Mouse (Mus musculus) forebrain, postnatal 0 days (tissue): ENCODE data around the gene Washc4. TPM values are rescaled to one million over a fixed set of nuclear protein-coding genes. Genes with fewer than 3 reads are reported as not detected.

Source experiments
- ATAC-seq: fragments of 200-750 bp; cut with Nextera tagmentation; 2 replicates; pipeline ENCODE4 v1.8.0; 2017; ENCODE audit warnings: mild to moderate bottlenecking, moderate library complexity
- DNase-seq: peaks from one replicate; pipeline ENCODE4 v3.0.0-alpha.2; 2015
- H3K27ac ChIP-seq: fragments of 300-500 bp; sonication (generic); 2 replicates; pipeline ENCODE4 v1.5.1; 2014; ENCODE audit warnings: low read depth, mild to moderate bottlenecking, antibody characterized with exemption, low read length, moderate library complexity, mixed read lengths
- H3K27me3 ChIP-seq: fragments of 300-500 bp; sonication (generic); 2 replicates; pipeline ENCODE4 v1.6.1; 2014; ENCODE audit warnings: mild to moderate bottlenecking, low read length, mixed read lengths; ENCODE audit not compliant: insufficient read depth
- H3K36me3 ChIP-seq: fragments of 300-500 bp; sonication (generic); 2 replicates; pipeline ENCODE4 v1.6.1; 2014; ENCODE audit warnings: mild to moderate bottlenecking, moderate library complexity; ENCODE audit not compliant: insufficient read depth
- H3K4me1 ChIP-seq: fragments of 300-500 bp; sonication (generic); 2 replicates; pipeline ENCODE4 v1.6.1; 2014; ENCODE audit warnings: antibody characterized with exemption; ENCODE audit not compliant: insufficient read depth
- H3K4me2 ChIP-seq: fragments of 300-500 bp; sonication (generic); 2 replicates; pipeline ENCODE4 v1.6.1; 2014; ENCODE audit warnings: low read depth, mild to moderate bottlenecking, moderate library complexity
- H3K4me3 ChIP-seq: fragments of 300-500 bp; sonication (generic); 2 replicates; pipeline ENCODE4 v1.5.1; 2014; ENCODE audit warnings: low read depth, low read length, mixed read lengths
- H3K9ac ChIP-seq: fragments of 300-500 bp; sonication (generic); 2 replicates; pipeline ENCODE4 v1.6.1; 2014; ENCODE audit warnings: mild to moderate bottlenecking
- H3K9me3 ChIP-seq: fragments of 300-500 bp; sonication (generic); 2 replicates; pipeline ENCODE4 v1.6.1; 2016; ENCODE audit warnings: low read length
- CTCF ChIP-seq: sonication (generic); IDR thresholded peaks from 2 replicates; pipeline ENCODE4 v1.5.1; 2016; ENCODE audit warnings: antibody characterized with exemption, control low read depth, low read depth
- WGBS: fragments of 180-500 bp; shearing (Covaris S2); extraction: QIAGEN DNeasy Blood & Tissue Kit; methylation state at CpG from one replicate; pipeline ENCODE4 v1.1.7; 2014; 5-methylcytosine and 5-hydroxymethylcytosine counted together
- polyA plus RNA-seq: library from polyadenylated mRNA; unstranded; fragments of >200 nt; fragmentation: Nextera tagmentation; extraction: Ambion mirVana; gene quantifications from 2 replicates; pipeline ENCODE4 v1.2.1, GENCODE M21; 2015
- total RNA-seq: library from RNA; depleted of rRNA; stranded (reverse); fragments of >200 nt; gene quantifications from 2 replicates; pipeline ENCODE4 v1.2.3, GENCODE M21; 2014; rRNA removed

Washc4 gene
- total and polyA plus RNA-seq, 2 experiments from 2014 or later = 21.8 to 30.1 TPM

DNA sequence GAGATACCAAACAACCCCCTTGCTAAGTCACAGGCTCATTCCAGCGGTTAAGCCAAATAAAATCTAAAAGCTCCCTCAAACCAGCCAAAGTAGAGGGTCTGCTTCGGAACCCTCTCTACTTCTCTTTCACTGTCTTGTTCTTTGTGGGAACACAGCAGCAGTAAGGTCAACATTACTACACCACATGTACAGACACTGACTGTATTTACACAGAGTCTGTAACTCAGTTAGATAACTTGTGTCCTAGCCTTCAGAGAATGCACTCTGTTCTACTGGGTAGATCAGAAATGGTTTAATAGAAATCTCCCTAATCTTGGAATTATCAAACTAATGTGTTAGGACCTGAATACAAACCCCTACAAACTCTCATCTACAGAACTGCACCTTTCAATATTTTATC is 92.6 kb downstream of the Washc4 start:
- H3K9ac ChIP-seq = no peak overlapping the region
- no peak for ATAC-seq
- H3K27ac ChIP-seq = no peak overlapping the region
- DNase-seq = no peak
- H3K4me1 ChIP-seq = 0 out of 2 replicates have a peak, but pooled peaks cover 6% of the 10 kb centered on the region
- TF ChIP-seq CTCF = no peak
- no peak overlapping the region for H3K4me3 ChIP-seq
- no peaks in the 10 kb centered on the region for H3K9me3 ChIP-seq
- H3K36me3 ChIP-seq = no peaks in the 10 kb centered on the region
- no peaks in the 10 kb centered on the region for H3K27me3 ChIP-seq
- WGBS = 83% methylated on average over 2 of the region's 2 CpGs
- H3K4me2 ChIP-seq = no peak overlapping the region

GRCm38 (mm10) chr10:83637295-83637694 is 93.7 kb downstream of the Washc4 start:
- ATAC-seq (peak; percentile 91), DNase-seq (peak; percentile 63)
- H3K9me3 ChIP-seq = no peaks in the 10 kb centered on the region
- no peak overlapping the region for H3K9ac ChIP-seq
- H3K4me1 ChIP-seq = 0 out of 2 replicates have a peak, but pooled peaks cover 6% of the 10 kb centered on the region
- H3K27ac ChIP-seq = no peak overlapping the region
- no peak for TF ChIP-seq CTCF
- no peak overlapping the region for H3K4me3 ChIP-seq
- WGBS = 25% methylated on average over 6 of the region's 6 CpGs
- H3K27me3 ChIP-seq = no peaks in the 10 kb centered on the region
- no peak overlapping the region for H3K4me2 ChIP-seq
- no peaks in the 10 kb centered on the region for H3K36me3 ChIP-seq

GRCm38 (mm10) chr10:83639881-83640386 is 96.4 kb downstream of the Washc4 start:
- Histone ChIP-seq H3K27me3 (no peaks in the 10 kb centered on the region), H3K4me2 (no peak overlapping the region), H3K9me3 (no peaks in the 10 kb centered on the region), H3K36me3 (no peaks in the 10 kb centered on the region), H3K27ac (no peak overlapping the region; the same call in 1 of the 2 replicates), H3K4me3 (no peak overlapping the region), H3K9ac (no peak overlapping the region), H3K4me1 (0 out of 2 replicates have a peak, but pooled peaks cover 10% of the 10 kb centered on the region)
- 37% methylated on average over 10 of the region's 10 CpGs for WGBS
- ATAC-seq = no peak; the same call in 1 of the 2 replicates
- DNase-seq = no peak
- no peak for TF ChIP-seq CTCF

DNA sequence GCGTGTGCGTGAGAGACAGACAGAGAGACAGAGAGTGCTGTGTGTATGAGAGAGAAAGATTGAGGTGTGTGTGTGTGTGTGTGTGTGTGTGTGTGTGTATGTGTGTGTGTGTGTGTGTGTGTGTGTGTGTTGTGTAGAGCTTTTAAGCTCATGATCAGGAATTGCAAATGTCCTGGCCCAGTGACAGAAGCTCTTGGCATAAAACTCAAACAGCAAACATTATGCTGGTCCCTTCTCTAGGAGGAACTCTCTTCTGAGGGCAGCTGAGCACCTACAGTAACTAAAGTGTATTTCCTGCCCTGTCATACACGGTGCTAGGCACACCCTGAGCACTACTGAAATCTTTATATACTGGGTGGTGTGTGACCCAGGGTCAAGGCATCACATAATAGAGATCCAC is 98.1 kb downstream of the Washc4 start:
- Histone ChIP-seq H3K4me1 (0 out of 2 replicates have a peak, but pooled peaks cover 14% of the 10 kb centered on the region), H3K36me3 (no peaks in the 10 kb centered on the region), H3K27me3 (no peaks in the 10 kb centered on the region), H3K9me3 (no peaks in the 10 kb centered on the region), H3K4me3 (no peak overlapping the region), H3K27ac (no peak overlapping the region), H3K9ac (no peak overlapping the region), H3K4me2 (no peak overlapping the region)
- 69% methylated on average over 3 of the region's 3 CpGs for WGBS
- ATAC-seq = no peak
- no peak for TF ChIP-seq CTCF
- no peak for DNase-seq

GRCm38 (mm10) chr10:83644167-83644566 is 100.6 kb downstream of the Washc4 start:
- no peak overlapping the region for H3K4me2 ChIP-seq
- H3K27ac ChIP-seq = no peak overlapping the region
- 69% methylated on average over 8 of the region's 8 CpGs for WGBS

DNA sequence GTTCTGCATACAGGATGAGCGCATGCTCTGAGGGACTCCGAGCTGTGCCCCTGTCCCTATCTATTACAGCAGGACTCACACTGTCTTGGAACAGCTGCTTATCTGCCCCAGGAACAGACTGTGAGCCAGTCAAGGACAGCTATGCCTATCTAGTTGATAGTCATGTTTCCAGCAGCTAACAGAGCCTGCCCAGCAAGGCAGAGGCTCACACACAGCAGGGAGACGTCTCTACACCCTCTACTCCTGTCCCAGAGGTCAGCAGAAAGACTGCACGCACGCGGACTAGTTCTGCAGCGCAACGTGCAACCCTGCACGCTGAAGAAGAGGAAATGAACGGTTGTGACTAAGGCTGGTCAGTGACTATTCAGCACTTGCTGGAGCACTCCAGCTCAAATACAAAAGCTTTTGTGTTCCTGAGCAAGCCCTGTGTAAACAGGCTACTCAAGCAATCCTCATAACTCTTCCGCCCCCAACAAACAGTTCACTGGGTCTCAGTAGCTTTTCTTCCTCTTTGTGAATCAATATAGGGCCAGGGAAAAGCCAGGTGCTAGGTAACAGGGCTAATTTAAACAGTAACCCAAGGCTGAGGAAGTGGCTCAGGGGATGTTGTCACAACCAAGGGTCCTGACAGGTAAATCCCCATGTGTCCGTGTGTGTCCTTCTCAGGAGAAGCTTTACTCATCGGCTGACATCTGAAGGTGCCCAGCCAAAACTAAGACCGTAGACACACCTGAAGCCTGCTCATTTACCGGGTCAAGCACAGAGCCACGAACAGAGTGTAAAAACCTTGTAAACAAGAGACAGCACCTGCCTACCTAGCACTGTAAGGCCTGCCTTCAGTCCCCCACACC is 101.5 kb downstream of the Washc4 start:
- Histone ChIP-seq H3K27ac (peak overlapping the region; percentile 48; the same call in 1 of the 2 replicates), H3K4me2 (0 out of 2 replicates have a peak overlapping the region, but pooled peaks have one; percentile 10), H3K27me3 (no peaks in the 10 kb centered on the region), H3K9me3 (no peaks in the 10 kb centered on the region), H3K4me1 (0 out of 2 replicates have a peak, but pooled peaks cover 10% of the 10 kb centered on the region), H3K4me3 (no peak overlapping the region), H3K9ac (peak overlapping the region; percentile 18; the same call in 1 of the 2 replicates), H3K36me3 (no peaks in the 10 kb centered on the region)
- no peak for DNase-seq
- WGBS = 56% methylated on average over 16 of the region's 16 CpGs
- no peak for ATAC-seq
- no peak for TF ChIP-seq CTCF

More at GRCm38 (mm10) chr10:83644167-83644566, 100.6 kb downstream of the Washc4 start:
- TF ChIP-seq CTCF = no peak
- H3K4me1 ChIP-seq = 0 out of 2 replicates have a peak, but pooled peaks cover 15% of the 10 kb centered on the region
- no peaks in the 10 kb centered on the region for H3K9me3 ChIP-seq
- H3K27me3 ChIP-seq = no peaks in the 10 kb centered on the region
- DNase-seq (no peak), ATAC-seq (no peak)
- H3K36me3 ChIP-seq = no peaks in the 10 kb centered on the region
- H3K9ac ChIP-seq = no peak overlapping the region
- H3K4me3 ChIP-seq = no peak overlapping the region

GRCm38 (mm10) chr10:83645716-83645990 is 102.1 kb downstream of the Washc4 start:
- 0 out of 2 replicates have a peak, but pooled peaks cover 10% of the 10 kb centered on the region for H3K4me1 ChIP-seq
- TF ChIP-seq CTCF = no peak
- no peaks in the 10 kb centered on the region for H3K9me3 ChIP-seq
- no peak overlapping the region for H3K4me2 ChIP-seq
- no peak for ATAC-seq
- no peak overlapping the region for H3K27ac ChIP-seq
- no peak for DNase-seq
- H3K36me3 ChIP-seq = no peaks in the 10 kb centered on the region
- WGBS = 88% methylated on average over 3 of the region's 3 CpGs
- H3K4me3 ChIP-seq = no peak overlapping the region
- no peaks in the 10 kb centered on the region for H3K27me3 ChIP-seq
- no peak overlapping the region for H3K9ac ChIP-seq

Other genes with a start within 250 kb of the Washc4 start
- gene Slc41a2, start 205.9 kb upstream of the Washc4 start, total RNA-seq = 22.3 and 23.8 TPM in 2 replicates
- gene Slc41a2, start 205.9 kb upstream of the Washc4 start, polyA plus RNA-seq = 5.5 and 10.1 TPM in 2 replicates
- 2.0 and 2.3 TPM in 2 replicates for gene D10Wsu102e, start 183.5 kb upstream of the Washc4 start, total RNA-seq
- 0.47 and 0.61 TPM in 2 replicates for gene D10Wsu102e, start 183.5 kb upstream of the Washc4 start, polyA plus RNA-seq
- gene Aldh1l2, start 9.6 kb upstream of the Washc4 start, total RNA-seq = 25.1 and 29.5 TPM in 2 replicates
- gene Aldh1l2, start 9.6 kb upstream of the Washc4 start, polyA plus RNA-seq = 6.4 and 9.2 TPM in 2 replicates
- gene Appl2, start 105.0 kb downstream of the Washc4 start, total RNA-seq = 38.2 and 38.5 TPM in 2 replicates
- 17.4 and 26.1 TPM in 2 replicates for gene Appl2, start 105.0 kb downstream of the Washc4 start, polyA plus RNA-seq
- gene 1500009L16Rik, start 179.1 kb downstream of the Washc4 start, total RNA-seq = 44.4 and 47.1 TPM in 2 replicates
- 96.9 and 98.6 TPM in 2 replicates for gene 1500009L16Rik, start 179.1 kb downstream of the Washc4 start, polyA plus RNA-seq